Mouse (Mus musculus): ENCODE results near the gene Aipl1.
"Not testable (repeated sequence)": the region's sequence is repeated elsewhere in the genome, so short reads cannot be mapped to it uniquely, and the experiment has no call there.

The Aipl1 gene

DNA sequence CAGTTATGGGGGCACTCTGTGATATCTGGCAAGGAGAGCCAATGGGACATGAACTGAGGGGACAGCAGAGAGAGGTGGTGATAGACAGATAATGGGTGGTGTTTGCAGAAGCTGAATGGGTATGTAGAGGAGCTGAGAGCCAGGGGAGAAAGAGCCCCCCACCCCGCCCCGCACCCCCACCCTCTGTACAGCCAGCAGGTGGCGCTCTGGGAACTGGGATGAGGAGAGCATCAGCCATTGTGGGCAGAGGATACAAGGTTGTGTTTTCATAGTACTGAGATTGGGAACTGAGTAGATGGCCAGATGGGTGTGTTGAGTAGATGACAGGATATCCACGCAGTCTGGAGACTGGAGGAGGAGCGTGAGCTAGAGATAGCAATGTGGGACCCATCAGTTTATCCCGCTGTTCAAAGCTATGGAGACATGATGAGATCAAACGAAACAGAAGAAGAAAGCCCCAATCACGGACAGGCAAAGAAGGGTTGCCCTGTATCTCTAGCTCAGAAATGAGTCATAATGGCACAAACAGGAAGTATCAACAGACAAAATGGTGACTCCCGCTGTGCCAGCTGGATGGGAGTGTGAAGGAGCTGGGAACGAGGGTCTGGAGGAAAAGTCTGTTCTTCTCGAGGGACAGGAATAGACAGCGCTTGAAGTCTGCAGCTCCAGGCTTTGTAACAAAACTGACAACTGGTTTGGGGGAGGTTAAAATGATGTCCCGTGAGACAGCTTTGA, 20.6 kb downstream of the Aipl1 start:
- in situ Hi-C loops (cut with MboI) = no loop called here

DNA sequence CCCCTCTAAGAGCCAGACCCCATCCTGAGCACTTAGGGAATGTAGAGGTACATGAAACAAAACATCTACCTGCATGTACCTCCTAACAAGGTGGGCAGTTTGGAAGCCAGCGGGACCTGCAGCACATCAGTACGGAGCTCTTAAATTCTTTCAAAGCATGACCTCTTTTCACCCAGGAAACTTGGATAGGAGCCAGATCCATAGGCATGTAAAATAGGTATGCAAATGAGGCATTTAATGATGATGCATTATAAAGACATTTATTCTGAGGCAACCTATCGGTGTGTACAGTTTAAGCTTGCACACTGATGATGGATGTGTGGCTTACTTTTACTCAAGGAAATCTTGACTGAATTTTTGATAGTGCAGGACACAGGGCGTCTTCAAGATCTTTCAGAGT, 22.6 kb downstream of the Aipl1 start:
- in situ Hi-C loops (cut with MboI) = no loop called here

DNA sequence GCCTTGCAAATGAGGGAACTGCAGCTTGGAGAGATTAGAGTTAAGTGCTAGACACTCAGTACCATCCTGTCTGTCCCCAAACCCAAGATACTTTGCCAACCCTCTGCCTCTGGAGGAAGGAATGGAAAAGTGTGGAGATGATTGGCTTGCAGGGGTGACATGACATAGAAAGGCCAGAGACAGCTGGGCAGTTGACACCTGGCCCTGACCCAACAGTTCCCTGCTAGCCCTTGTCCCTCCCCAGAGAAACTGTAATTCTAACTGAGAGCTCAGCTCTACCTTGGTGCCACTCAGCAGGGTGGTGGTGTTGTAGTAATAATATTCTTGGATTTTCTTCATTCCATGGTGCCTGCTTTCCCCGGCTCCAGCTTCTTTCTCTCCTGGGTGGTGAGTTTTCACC, 25.4 kb downstream of the Aipl1 start:
- in situ Hi-C loops (cut with MboI) = no loop called here

DNA sequence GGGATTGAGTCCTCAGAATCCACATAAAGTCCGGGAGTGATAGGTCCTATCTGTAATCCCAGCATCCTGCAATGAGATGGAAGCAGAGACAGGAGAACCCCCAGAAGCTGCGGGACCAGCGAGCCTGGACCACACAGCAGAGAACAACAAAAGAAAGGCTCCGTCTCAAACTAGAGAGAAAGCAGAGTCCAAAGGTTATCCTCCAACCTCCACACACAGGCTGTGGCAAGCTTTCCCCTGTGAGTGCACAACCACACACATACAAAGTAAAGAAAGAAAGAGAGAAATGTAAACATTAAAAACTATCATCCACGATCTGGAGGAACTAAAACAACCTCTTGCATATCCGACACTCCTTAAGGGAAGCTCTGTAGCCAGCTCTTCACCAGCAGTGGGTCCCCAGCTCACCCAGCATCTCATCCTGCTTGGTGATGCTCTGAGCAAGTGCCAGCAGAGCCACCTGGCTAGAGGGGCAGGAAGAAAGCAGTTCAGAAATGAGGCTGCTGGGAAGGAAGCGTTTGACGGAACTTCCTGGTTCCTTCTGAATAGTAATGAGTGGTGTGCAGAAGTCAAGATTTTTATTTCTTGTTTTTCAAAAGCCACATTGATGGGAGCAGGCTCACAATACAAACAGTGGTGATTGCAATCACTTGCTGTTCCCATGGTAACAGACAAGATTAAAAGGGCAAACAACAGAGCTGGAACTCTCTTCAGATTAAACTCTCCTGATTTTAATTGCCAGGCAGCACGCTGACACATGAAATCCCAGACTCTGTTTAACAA, 26.2 kb downstream of the Aipl1 start:
- in situ Hi-C loops (cut with MboI) = no loop called here

DNA sequence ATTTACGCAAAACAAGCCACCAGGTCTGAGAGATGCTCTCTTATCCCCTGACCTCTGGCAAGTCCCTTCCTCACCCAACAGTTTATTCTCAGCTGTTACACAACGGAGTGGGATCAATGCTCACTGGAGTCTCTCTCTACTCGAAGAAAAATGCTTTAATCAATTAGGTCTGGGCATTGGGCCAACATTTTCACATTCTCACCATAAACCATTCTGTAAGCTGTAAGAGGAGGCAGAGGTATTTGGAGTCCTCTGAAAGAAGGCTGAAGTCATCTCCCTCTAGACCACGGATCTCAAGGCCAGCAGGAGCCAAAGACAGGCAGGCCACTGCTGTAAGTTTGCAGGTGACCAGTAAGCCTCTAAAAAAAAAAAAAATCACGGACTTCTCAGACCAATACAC, 26.9 kb downstream of the Aipl1 start:
- in situ Hi-C loops (cut with MboI) = no loop called here

- in situ Hi-C loops (cut with MboI) = no loop called here
Measured at GRCm38 (mm10) chr11:72005547-72005946, 31.8 kb downstream of the Aipl1 start.

- in situ Hi-C loops (cut with MboI) = no loop called here
Measured at GRCm38 (mm10) chr11:72003171-72003570, 34.1 kb downstream of the Aipl1 start.

DNA sequence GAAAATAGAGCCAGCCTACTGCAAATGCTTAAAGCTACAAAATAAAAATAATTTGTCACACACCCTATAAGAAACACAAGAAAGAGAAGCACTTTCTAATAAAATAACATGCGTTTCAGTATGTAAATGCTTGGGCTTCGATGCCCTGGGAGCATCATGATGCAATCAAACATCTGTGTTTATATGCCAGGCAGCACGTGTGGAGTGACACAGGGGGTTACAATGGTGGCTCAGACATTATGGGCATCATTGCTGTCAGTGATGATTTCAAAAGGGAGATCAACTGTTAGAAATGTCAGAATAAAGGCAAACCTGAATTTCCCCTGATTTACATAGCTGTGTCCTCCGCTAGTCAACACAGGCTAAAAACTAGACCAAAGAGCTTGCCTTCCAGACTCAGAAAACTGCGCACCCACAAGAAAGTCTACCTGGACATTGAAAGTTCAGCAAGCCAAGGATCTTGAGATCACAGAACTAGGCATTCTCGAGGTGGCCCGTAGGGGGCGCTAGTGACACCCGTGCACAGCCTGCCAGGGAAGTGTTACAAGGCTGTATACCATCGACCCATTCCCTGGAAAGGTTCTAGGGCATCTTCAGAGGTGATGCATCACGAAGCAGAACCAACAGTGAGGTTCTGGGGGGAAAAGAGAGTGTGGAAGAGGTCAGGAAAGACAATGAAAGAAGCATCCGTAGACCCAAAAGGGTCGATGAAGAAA, 35.0 kb downstream of the Aipl1 start:
- in situ Hi-C loops (cut with MboI) = no loop called here

DNA sequence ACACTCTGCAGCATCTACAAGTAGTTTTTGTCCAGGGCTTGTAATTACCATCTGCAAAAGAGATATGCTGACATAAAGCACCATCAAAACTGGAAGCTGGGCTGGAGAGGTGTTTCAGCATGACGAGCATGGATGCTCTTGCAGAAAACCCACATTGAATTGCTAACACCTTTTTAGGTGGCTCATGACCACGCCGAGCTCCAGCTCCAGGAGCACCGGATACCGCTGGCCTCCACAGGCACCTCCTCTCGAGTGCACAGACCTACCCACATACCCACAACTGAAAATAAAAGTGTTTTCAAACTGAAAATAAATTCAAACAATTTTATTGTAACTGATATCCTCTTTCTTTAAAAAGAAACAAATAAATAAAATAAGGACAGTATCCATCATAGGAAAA, 37.1 kb downstream of the Aipl1 start:
- in situ Hi-C loops (cut with MboI) = no loop called here

GRCm38 (mm10) chr11:71996805-71997204, 40.5 kb downstream of the Aipl1 start:
- in situ Hi-C loops (cut with MboI) = no loop called here

GRCm38 (mm10) chr11:71995968-71996511, 41.3 kb downstream of the Aipl1 start:
- in situ Hi-C loops (cut with MboI) = no loop called here

GRCm38 (mm10) chr11:71992438-71992837, 44.9 kb downstream of the Aipl1 start:
- in situ Hi-C loops (cut with MboI) = no loop called here

DNA sequence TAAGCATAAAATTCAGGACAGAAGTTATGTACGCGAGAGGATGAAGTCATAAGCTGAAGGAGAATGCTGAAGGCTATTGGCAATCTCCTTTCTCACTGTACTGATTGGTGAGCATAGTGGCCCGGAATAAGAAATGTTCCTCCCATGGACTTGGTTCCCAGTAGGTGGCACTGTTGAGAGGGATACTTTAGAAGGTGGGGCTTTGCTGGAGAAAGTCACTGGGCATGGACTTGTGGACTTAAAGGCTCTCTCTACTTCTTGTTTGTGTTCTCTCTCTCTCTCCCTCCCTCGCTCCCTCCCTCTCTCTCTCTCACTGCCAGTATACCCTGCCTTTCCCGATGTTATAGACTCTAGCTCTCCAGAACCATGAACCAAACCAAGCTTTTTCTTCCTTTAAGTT, 45.8 kb downstream of the Aipl1 start:
- in situ Hi-C loops (cut with MboI) = no loop called here

DNA sequence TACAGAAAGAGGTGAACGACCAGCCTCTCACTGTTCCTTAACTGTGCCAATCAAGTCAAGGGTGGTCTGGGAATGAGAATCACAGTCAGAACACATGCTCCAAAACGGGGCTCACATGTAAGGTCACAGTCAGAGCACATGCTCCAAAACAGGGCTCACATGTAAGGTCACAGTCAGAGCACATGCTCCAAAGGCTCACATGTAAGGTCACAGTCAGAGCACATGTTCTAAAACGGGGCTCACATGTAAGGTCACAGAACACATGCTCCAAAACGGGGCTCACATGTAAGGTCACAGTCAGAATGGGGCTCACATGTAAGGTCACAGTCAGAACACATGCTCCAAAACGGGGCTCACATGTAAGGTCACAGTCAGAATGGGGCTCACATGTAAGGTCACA, 47.9 kb downstream of the Aipl1 start:
- in situ Hi-C loops (cut with MboI) = not testable (repeated sequence)

DNA sequence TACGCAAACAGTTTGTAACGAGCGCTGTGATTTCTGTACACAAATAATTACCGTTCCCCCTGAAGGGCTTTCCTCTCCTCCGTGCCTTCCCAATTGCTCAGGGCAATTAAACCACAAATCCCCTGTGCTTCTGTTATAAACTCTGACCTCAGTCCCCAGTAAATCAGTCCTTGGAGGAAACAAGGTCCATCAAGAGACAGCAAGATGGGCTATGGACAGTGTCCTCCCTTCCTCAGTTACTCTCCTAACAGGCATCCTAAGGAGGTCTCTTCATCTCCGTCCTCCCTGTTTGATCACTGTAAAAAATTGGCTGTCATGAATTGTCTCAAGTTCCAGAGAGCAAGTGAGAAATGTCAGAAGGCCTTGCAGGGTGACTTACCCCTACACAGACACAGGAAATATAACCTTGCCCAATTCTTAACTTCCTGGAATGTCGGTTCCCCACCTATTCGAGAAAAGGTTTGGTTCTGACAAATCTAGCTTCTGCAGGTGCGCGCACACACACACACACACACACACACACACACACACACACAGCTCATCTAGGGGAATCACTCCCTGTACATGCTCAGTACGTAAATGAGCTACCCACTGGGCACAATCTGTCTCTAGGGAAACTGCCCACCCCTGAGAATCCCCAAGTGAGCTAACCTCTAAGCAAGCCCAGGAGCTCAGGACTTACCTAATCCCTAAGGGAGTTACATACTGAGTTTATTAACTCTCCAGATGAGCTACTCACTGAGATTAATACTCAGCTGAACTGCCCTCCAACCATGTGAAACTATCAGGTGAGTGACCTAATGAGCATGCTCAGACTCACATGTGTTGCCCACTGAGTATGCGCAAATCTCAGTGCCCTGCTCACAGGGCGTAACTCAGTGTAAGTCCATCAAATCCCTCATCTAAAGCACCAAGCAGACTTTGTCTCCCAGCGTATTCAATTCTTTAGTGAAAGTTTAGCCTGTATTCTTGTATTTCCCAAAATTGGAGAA, 49.9 kb downstream of the Aipl1 start:
- in situ Hi-C loops (cut with MboI) = no loop called here

- in situ Hi-C loops (cut with MboI) = no loop called here
Measured at GRCm38 (mm10) chr11:71985783-71986182, 51.5 kb downstream of the Aipl1 start.

- in situ Hi-C loops (cut with MboI) = no loop called here
Measured at GRCm38 (mm10) chr11:71985101-71985711, 52.1 kb downstream of the Aipl1 start.

GRCm38 (mm10) chr11:71984093-71984492, 53.2 kb downstream of the Aipl1 start:
- in situ Hi-C loops (cut with MboI) = no loop called here
